In the genomic region with DNA sequence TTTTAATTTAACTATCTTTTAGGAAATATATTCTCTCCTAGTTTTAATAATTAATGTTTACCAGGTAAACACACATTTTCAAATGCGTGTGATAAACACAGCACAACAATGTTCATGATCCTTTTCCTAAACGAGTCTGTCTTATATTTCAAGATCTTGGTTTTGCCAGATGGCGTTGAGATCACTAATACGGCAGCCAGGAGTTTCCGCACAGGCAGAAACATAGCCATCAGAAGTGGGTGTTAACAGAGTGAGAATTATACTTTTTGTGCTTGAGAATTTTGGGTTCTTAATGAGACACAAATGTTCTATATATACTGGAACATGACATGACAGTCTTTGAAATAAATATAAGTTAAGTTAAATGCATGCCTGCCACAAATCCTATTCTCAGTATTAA, we compare ENCODE assay signal across 23 mouse cellular contexts.
DNase-seq lines count a peak whose midpoint lies in the region; ATAC-seq lines count a peak whose summit lies in the region.
"Had no signal": no experiment of that assay in that cellular context is flagged by ENCODE, and none has a peak within 500 bp of the region (broad histone marks: within the 10 kb centered on the region; RNA-seq: fewer than 3 reads in every experiment).

No protein-coding gene starts in this region.

- DNase-seq in cerebellum, postnatal 10 days: peak; percentile 27 to 36
- no peak for DNase-seq in cerebellum, postnatal 25 days
- peak; percentile 17 for DNase-seq in layer of hippocampus, adult 9-11 months
- no peak for DNase-seq in layer of hippocampus, adult 11-12 months (ENCODE audit: low spot score)
- DNase-seq in left cerebral cortex, postnatal 10 days (ENCODE audit: extremely low spot score in 1 of 2, low spot score in 2 of 2): no peak
- DNase-seq: adrenal gland, adult 8-10 months; adrenal gland, postnatal 25 days; cerebellum, adult 11 months; cerebellum, adult 2 months; cerebellum, adult 9-11 months; gastrocnemius, postnatal 25 days; heart, adult 18-20 months; heart, postnatal 10 days; heart, postnatal 36 days had no signal

- intact Hi-C loops in left cerebral cortex, postnatal 10 days (cut with DNase I): no loop called here

- H3K9me3 ChIP-seq in forebrain, embryonic 16.5 days (ENCODE audit: control insufficient read depth, low read length): no peaks in the 10 kb centered on the region
- H3K9me3 ChIP-seq in forebrain, embryonic 12.5 days: no peaks in the 10 kb centered on the region
- H3K9me3 ChIP-seq: heart, embryonic 12.5 days; heart, embryonic 15.5 days; hindbrain, embryonic 10.5 days; hindbrain, embryonic 13.5 days; intestine, embryonic 15.5 days had no signal

- 0 out of 2 replicates have a peak, but pooled peaks have one; percentile 23 for ATAC-seq in forebrain, embryonic 16.5 days
- ATAC-seq in forebrain, embryonic 12.5 days (ENCODE audit: low FRiP score): no peak
- ATAC-seq: activated CD4-positive, CD25-positive, alpha-beta regulatory T cell, adult 4 months; hindbrain, embryonic 16.5 days; intestine, embryonic 15.5 days had no signal

- H3K9ac ChIP-seq in forebrain, embryonic 16.5 days (replicated peaks; ENCODE audit: low read depth, low read length): no peak overlapping the region
- no peak overlapping the region for H3K9ac ChIP-seq in forebrain, embryonic 12.5 days
- H3K9ac ChIP-seq: heart, embryonic 12.5 days; heart, embryonic 15.5 days; hindbrain, embryonic 13.5 days; intestine, embryonic 15.5 days had no signal

- no peak overlapping the region for H3K4me3 ChIP-seq in forebrain, embryonic 16.5 days (replicated peaks; ENCODE audit: low read length)
- H3K4me3 ChIP-seq in forebrain, embryonic 12.5 days (replicated peaks): no peak overlapping the region
- H3K4me3 ChIP-seq: heart, embryonic 12.5 days; heart, embryonic 15.5 days; hindbrain, embryonic 10.5 days; hindbrain, embryonic 13.5 days; intestine, embryonic 15.5 days had no signal

- H3K27ac ChIP-seq in forebrain, embryonic 16.5 days (ENCODE audit: low read length): no peak overlapping the region; the same call in 1 of the 2 replicates
- H3K27ac ChIP-seq in forebrain, embryonic 12.5 days: no peak overlapping the region
- H3K27ac ChIP-seq: heart, embryonic 15.5 days; hindbrain, embryonic 10.5 days; hindbrain, embryonic 13.5 days; intestine, embryonic 15.5 days had no signal

- no peak overlapping the region for H3K4me2 ChIP-seq in forebrain, embryonic 16.5 days (ENCODE audit: low read length)
- no peak overlapping the region for H3K4me2 ChIP-seq in forebrain, embryonic 12.5 days
- H3K4me2 ChIP-seq: heart, embryonic 12.5 days; heart, embryonic 15.5 days; hindbrain, embryonic 13.5 days; intestine, embryonic 15.5 days had no signal

- H3K36me3 ChIP-seq in forebrain, embryonic 16.5 days (ENCODE audit: control insufficient read depth, insufficient read depth): no peaks in the 10 kb centered on the region
- no peaks in the 10 kb centered on the region for H3K36me3 ChIP-seq in forebrain, embryonic 12.5 days (replicated peaks)
- H3K36me3 ChIP-seq: heart, embryonic 12.5 days; heart, embryonic 15.5 days; hindbrain, embryonic 10.5 days; hindbrain, embryonic 13.5 days; intestine, embryonic 15.5 days had no signal

- peaks cover 7% of the 10 kb centered on the region; the same call in 1 of the 2 replicates for H3K4me1 ChIP-seq in forebrain, embryonic 16.5 days (replicated peaks; ENCODE audit: control insufficient read depth, insufficient read depth, low read length)
- no peaks in the 10 kb centered on the region for H3K4me1 ChIP-seq in forebrain, embryonic 12.5 days
- H3K4me1 ChIP-seq: heart, embryonic 12.5 days; heart, embryonic 15.5 days; hindbrain, embryonic 10.5 days; intestine, embryonic 15.5 days had no signal

- no peaks in the 10 kb centered on the region for H3K27me3 ChIP-seq in forebrain, embryonic 16.5 days (replicated peaks; ENCODE audit: control insufficient read depth, insufficient read depth, low read length)
- no peaks in the 10 kb centered on the region for H3K27me3 ChIP-seq in forebrain, embryonic 12.5 days
- H3K27me3 ChIP-seq: heart, embryonic 12.5 days; heart, embryonic 15.5 days; hindbrain, embryonic 13.5 days; intestine, embryonic 15.5 days had no signal

- WGBS in forebrain, embryonic 16.5 days: 44% methylated on average over 5 of the region's 5 CpGs
- 82% methylated on average over 5 of the region's 5 CpGs for WGBS in forebrain, embryonic 12.5 days

Comparison
In these comparisons a context has a peak if more than half of its experiments do, and no peak if none do; other contexts are left out.
1. DNase-seq: peak in cerebellum, postnatal 10 days (2 of 2) and layer of hippocampus, adult 9-11 months (single experiment); none in cerebellum, postnatal 25 days (0 of 2), layer of hippocampus, adult 11-12 months (single experiment) and left cerebral cortex, postnatal 10 days (0 of 2).